Mouse (Mus musculus) hindbrain, postnatal 0 days (tissue): ENCODE measurements around the gene Nav2. TPM values are rescaled to one million over a fixed set of nuclear protein-coding genes. Genes with fewer than 3 reads are reported as not detected.

Experiments
- ATAC-seq: fragments of 200-750 bp; cut with Nextera tagmentation; 2 replicates; pipeline ENCODE4 v1.8.0; 2017; ENCODE audit warnings: mild to moderate bottlenecking, moderate TSS enrichment, moderate library complexity
- DNase-seq: peaks from one replicate; pipeline ENCODE4 v3.0.0-alpha.2; 2015; ENCODE audit warnings: low spot score
- H3K27ac ChIP-seq: fragments of 300-500 bp; sonication (generic); 2 replicates; pipeline ENCODE4 v1.5.1; 2014; ENCODE audit warnings: mild to moderate bottlenecking
- H3K27me3 ChIP-seq: fragments of 300-500 bp; sonication (generic); 2 replicates; pipeline ENCODE4 v1.6.1; 2014; ENCODE audit warnings: low read length, mixed read lengths; ENCODE audit not compliant: insufficient read depth
- H3K36me3 ChIP-seq: fragments of 300-500 bp; sonication (generic); 2 replicates; pipeline ENCODE4 v1.6.1; 2014; ENCODE audit warnings: low read length, mixed read lengths; ENCODE audit not compliant: insufficient read depth
- H3K4me1 ChIP-seq: fragments of 300-500 bp; sonication (generic); 2 replicates; pipeline ENCODE4 v1.6.1; 2014; ENCODE audit warnings: antibody characterized with exemption, low read length, mixed read lengths; ENCODE audit not compliant: insufficient read depth
- H3K4me2 ChIP-seq: fragments of 300-500 bp; sonication (generic); 2 replicates; pipeline ENCODE4 v1.6.1; 2014; ENCODE audit warnings: low read depth, mild to moderate bottlenecking, low read length, moderate library complexity, mixed read lengths
- H3K4me3 ChIP-seq: fragments of 300-500 bp; sonication (generic); 2 replicates; pipeline ENCODE4 v1.5.1; 2014; ENCODE audit warnings: low read length
- H3K9ac ChIP-seq: fragments of 300-500 bp; sonication (generic); replicated peaks from 2 replicates; pipeline ENCODE4 v1.6.1; 2014; ENCODE audit warnings: mild to moderate bottlenecking, low read length, moderate library complexity, mixed read lengths
- H3K9me3 ChIP-seq: fragments of 300-500 bp; sonication (generic); 2 replicates; pipeline ENCODE4 v1.6.1; 2016; ENCODE audit warnings: low read length, mixed read lengths
- CTCF ChIP-seq: IDR thresholded peaks from 2 replicates; pipeline ENCODE4 v1.5.1; 2016; ENCODE audit warnings: antibody characterized with exemption, control low read depth, low read depth
- WGBS: fragments of 180-500 bp; shearing (Covaris S2); extraction: QIAGEN DNeasy Blood & Tissue Kit; methylation state at CpG from one replicate; pipeline ENCODE4 v1.1.7; 2014; 5-methylcytosine and 5-hydroxymethylcytosine counted together
- polyA plus RNA-seq: library from polyadenylated mRNA; unstranded; fragments of >200 nt; fragmentation: Nextera tagmentation; extraction: Ambion mirVana; gene quantifications from 2 replicates; pipeline ENCODE4 v1.2.1, GENCODE M21; 2015
- total RNA-seq: library from RNA; depleted of rRNA; stranded (reverse); fragments of >200 nt; gene quantifications from 2 replicates; pipeline ENCODE4 v1.2.3, GENCODE M21; 2014

Gene Nav2
- total and polyA plus RNA-seq, 2 experiments from 2014 or later, result 20.1 to 64.7 TPM

DNA sequence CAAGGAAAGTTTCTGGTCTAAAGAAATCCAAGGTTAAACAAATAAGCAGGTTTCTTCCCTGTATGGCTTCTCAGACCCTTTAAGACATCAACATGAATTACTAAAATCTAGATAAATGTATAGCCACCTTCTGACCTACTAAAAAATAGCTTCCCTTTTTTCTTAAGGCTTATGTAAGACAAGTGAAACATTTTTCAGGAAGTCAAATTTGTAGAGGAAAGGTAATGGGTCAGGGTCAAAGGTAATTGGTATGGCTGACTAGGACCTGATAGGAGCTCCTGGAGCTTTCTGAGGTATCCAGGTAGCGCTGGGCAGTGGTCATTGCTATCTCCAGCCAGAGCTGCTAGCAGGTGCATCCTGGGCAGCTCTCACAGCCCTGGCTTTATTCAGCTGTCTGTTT is 162.1 kb downstream of the Nav2 start:
- no peaks in the 10 kb centered on the region for H3K9me3 ChIP-seq
- WGBS, result 75% methylated on average over 1 of the region's 1 CpGs
- no peaks in the 10 kb centered on the region for H3K27me3 ChIP-seq
- no peaks in the 10 kb centered on the region for H3K36me3 ChIP-seq
- no peak overlapping the region for H3K4me3 ChIP-seq
- H3K9ac ChIP-seq, result no peak overlapping the region
- H3K4me1 ChIP-seq, result peaks cover 18% of the 10 kb centered on the region
- H3K4me2 ChIP-seq, result no peak overlapping the region
- DNase-seq (no peak), ATAC-seq (no peak)
- H3K27ac ChIP-seq, result no peak overlapping the region
- no peak for TF ChIP-seq CTCF

DNA sequence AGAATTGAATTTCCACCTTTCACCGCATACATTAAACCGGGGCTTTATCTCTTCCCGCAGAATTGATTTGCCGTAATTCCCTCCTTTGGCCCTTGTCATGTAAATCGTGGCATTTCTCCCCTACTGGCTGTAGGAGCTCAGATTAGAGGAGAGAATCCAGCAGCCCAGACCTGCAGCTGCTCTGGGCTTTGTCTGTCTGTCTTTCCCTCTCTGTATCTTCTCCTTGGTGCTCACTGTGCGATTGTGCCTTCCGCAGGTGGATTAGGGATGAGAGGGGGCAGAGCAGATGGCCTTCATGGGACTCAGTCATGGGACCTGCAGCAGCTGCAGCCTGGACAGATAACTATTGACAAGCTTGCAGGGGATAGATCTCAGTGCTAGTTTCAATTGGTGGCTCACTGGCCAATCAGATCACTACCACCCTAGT is 162.6 kb downstream of the Nav2 start:
- H3K4me3 ChIP-seq, result no peak overlapping the region
- H3K9ac ChIP-seq, result no peak overlapping the region
- 28% methylated on average over 7 of the region's 7 CpGs for WGBS
- DNase-seq, result no peak
- no peaks in the 10 kb centered on the region for H3K27me3 ChIP-seq
- peaks cover 16% of the 10 kb centered on the region for H3K4me1 ChIP-seq
- H3K36me3 ChIP-seq, result no peaks in the 10 kb centered on the region
- no peak for ATAC-seq
- H3K4me2 ChIP-seq, result no peak overlapping the region
- TF ChIP-seq CTCF, result no peak
- H3K9me3 ChIP-seq, result no peaks in the 10 kb centered on the region
- H3K27ac ChIP-seq, result no peak overlapping the region

DNA sequence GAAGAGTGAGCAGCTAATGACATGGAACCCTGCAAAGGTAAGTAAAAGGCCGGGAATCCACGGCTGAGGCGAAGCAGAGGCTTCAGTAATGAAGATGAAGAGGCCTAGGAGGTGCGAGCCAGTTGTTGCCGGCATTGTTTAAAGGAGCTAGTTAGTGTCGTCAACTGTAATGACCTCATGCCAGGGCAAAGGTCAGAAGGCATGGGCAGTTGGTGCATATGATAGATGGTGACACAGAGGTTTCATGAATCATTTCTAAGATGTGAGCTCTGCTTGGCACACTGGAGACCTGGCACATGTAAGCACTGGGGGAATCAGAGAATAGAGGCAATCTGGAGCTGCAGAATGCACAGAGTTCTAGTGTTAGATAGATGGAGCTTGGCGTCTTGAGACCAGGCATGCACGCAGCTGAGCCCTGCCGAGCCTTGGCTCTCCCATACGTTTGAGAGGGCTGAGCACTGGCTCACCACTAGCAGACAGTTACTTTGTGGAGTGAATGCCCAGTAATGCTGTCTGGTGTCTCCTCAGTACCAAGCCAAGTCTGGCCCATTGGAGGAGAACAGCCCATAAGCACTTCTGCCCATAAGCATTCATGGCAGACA is 166.9 kb downstream of the Nav2 start:
- no peak overlapping the region for H3K4me2 ChIP-seq
- no peak overlapping the region for H3K4me3 ChIP-seq
- no peak for DNase-seq
- H3K36me3 ChIP-seq, result no peaks in the 10 kb centered on the region
- no peak for TF ChIP-seq CTCF
- H3K27ac ChIP-seq, result no peak overlapping the region
- ATAC-seq, result peak; percentile 34; the same call in 1 of the 2 replicates
- H3K27me3 ChIP-seq, result no peaks in the 10 kb centered on the region
- 38% methylated on average over 10 of the region's 10 CpGs for WGBS
- H3K9me3 ChIP-seq, result no peaks in the 10 kb centered on the region
- no peak overlapping the region for H3K9ac ChIP-seq
- peaks cover 16% of the 10 kb centered on the region for H3K4me1 ChIP-seq

DNA sequence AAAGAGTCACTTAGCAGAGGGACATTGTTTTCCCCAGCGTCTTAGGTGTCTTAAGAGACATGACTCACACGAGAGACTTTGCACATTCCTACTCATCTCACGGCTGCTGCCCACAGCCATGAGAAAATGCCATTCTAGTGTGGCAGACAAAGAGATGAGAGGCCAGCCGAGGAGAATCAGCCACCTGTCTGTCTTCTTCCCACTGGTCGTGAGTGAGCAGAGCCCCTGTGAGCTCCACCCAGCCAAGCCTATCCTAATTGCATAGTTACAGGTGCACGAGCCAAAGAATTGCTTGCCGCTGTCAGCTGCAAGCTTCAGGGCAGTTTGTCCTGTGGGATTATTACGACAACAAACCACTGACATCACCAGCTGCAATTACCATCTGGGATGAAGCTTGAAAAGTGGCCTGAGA is 167.8 kb downstream of the Nav2 start:
- Histone ChIP-seq H3K9ac (no peak overlapping the region), H3K4me2 (no peak overlapping the region), H3K9me3 (no peaks in the 10 kb centered on the region), H3K4me3 (no peak overlapping the region), H3K27ac (no peak overlapping the region), H3K4me1 (peaks cover 11% of the 10 kb centered on the region), H3K36me3 (no peaks in the 10 kb centered on the region), H3K27me3 (no peaks in the 10 kb centered on the region)
- peak; percentile 30; the same call in 1 of the 2 replicates for ATAC-seq
- peak; percentile 69 for DNase-seq
- no peak for TF ChIP-seq CTCF
- 25% methylated on average over 8 of the region's 8 CpGs for WGBS

DNA sequence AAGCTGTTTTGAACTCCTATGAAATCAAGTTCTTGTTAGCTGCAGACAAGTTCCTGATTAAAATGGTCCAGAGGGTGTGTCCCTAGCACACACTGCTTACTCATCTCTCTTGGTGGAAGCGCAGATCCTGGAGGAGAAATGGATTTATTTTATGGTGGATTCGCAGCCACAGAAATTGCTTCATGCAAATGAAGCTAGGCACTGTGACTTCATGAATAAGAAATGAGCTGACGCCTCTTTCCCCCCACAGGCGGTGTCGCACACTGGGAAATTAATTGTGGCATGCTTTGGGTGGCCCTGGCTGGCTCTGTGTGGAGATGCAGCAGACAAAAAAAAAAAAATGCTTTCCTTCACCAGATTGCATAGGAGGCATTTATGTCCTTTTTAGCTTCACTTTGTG is 170.4 kb downstream of the Nav2 start:
- no peak overlapping the region for H3K4me2 ChIP-seq
- DNase-seq (no peak), ATAC-seq (no peak)
- no peak for TF ChIP-seq CTCF
- no peak overlapping the region for H3K27ac ChIP-seq
- H3K4me3 ChIP-seq, result no peak overlapping the region
- H3K27me3 ChIP-seq, result no peaks in the 10 kb centered on the region
- H3K4me1 ChIP-seq, result peaks cover 25% of the 10 kb centered on the region
- H3K9ac ChIP-seq, result no peak overlapping the region
- H3K36me3 ChIP-seq, result no peaks in the 10 kb centered on the region
- WGBS, result 27% methylated on average over 5 of the region's 5 CpGs
- H3K9me3 ChIP-seq, result no peaks in the 10 kb centered on the region

DNA sequence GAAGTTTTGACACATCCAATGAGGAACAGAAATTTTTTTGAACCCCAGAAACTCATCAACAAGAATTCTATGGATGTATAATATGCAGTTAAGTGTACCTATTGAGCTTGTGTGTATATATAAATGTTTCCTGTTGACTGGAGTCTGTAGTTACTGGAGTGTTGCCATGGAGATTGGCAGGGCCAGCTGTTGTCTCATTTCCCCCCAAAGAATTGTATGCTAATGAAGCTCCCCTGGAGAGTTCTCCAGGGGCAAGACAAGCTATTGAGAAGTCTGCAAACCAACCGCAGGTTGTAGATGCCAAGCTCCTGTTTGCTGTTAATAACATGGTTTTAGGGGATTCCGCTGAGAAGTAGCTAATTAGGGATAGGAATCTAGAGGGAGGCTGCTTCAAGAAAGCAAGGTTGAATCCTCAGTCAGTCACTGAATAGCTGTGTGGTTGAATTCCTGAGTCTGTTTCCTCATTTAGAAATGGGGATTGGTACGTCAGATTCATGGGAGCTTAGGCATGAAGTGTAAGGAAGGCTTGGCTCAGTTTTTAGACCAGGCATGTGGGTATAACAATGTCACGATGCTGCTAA is 174.2 kb downstream of the Nav2 start:
- WGBS, result 34% methylated on average over 4 of the region's 4 CpGs
- Histone ChIP-seq H3K4me2 (no peak overlapping the region), H3K4me3 (no peak overlapping the region), H3K9ac (no peak overlapping the region), H3K27me3 (no peaks in the 10 kb centered on the region), H3K27ac (no peak overlapping the region), H3K4me1 (peaks cover 43% of the 10 kb centered on the region), H3K36me3 (no peaks in the 10 kb centered on the region), H3K9me3 (no peaks in the 10 kb centered on the region)
- no peak for TF ChIP-seq CTCF
- DNase-seq, result peak; percentile 58
- no peak for ATAC-seq

DNA sequence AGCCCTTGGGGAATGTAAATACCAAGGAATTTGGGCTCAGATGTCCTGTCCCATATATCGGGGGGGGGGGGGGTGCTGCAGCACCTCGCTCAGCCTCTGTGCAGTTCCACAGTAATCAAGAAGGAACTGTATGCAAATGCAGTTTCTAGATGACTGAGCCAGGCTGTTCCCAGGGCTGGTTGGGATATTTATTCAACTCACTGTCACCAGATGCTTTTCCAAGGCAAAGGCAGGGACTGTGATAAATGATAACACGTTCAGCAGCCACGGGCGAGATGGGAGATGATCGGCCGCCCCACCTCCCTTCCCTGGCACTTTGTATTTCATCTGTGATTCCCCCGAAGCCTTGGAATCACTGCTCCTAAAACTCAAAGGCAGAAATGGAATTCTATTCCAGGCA is 176.3 kb downstream of the Nav2 start:
- no peak overlapping the region for H3K9ac ChIP-seq
- H3K27me3 ChIP-seq, result no peaks in the 10 kb centered on the region
- peak; percentile 59 for DNase-seq
- no peaks in the 10 kb centered on the region for H3K36me3 ChIP-seq
- ATAC-seq, result no peak
- WGBS, result 12% methylated on average over 8 of the region's 8 CpGs
- H3K9me3 ChIP-seq, result no peaks in the 10 kb centered on the region
- H3K4me1 ChIP-seq, result peaks cover 50% of the 10 kb centered on the region
- H3K4me2 ChIP-seq, result peak overlapping the region; percentile 11; the same call in 1 of the 2 replicates
- TF ChIP-seq CTCF, result no peak
- H3K27ac ChIP-seq, result no peak overlapping the region; the same call in 1 of the 2 replicates
- H3K4me3 ChIP-seq, result no peak overlapping the region
